Mouse (Mus musculus) urinary bladder, postnatal 14 days (tissue): Measurements from ENCODE around the gene Rab3il1.

ENCODE experiments used
- DNase-seq: peaks from one replicate; pipeline ENCODE4 v3.0.0; 2021; ENCODE audit warnings: low spot score

Gene Rab3il1

DNA sequence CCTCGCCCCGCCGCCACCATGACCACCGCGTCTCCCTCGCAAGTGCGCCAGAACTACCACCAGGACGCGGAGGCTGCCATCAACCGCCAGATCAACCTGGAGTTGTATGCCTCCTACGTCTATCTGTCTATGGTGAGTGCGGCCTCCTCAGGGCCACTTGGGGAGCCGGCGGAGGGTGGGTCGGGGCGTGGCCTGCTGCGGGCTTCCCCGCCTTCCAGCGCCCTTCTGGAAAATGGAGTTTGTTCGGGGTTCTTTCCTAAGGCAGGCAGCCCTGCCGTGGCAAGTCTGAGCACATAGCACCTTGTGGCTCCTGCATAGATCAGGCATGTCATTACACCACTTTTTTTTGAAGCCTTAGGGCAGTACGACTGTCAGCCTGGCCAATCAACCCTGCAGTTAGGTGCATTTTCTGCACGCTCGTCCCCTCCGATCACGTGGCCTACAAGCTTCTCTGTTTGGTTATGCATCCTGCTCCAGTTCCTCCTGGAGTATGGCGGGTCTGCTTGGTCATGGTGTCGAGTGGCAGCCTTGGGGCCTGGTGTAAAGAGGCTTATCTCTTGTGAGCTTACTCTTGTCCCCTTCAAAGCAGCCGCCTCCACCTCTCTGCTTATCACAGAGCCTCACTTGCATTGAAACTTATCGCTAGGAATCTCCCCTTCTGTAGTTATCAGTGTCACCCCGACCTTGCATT, 18.5 kb upstream of the Rab3il1 start:
- peak; percentile 81 for DNase-seq

DNA sequence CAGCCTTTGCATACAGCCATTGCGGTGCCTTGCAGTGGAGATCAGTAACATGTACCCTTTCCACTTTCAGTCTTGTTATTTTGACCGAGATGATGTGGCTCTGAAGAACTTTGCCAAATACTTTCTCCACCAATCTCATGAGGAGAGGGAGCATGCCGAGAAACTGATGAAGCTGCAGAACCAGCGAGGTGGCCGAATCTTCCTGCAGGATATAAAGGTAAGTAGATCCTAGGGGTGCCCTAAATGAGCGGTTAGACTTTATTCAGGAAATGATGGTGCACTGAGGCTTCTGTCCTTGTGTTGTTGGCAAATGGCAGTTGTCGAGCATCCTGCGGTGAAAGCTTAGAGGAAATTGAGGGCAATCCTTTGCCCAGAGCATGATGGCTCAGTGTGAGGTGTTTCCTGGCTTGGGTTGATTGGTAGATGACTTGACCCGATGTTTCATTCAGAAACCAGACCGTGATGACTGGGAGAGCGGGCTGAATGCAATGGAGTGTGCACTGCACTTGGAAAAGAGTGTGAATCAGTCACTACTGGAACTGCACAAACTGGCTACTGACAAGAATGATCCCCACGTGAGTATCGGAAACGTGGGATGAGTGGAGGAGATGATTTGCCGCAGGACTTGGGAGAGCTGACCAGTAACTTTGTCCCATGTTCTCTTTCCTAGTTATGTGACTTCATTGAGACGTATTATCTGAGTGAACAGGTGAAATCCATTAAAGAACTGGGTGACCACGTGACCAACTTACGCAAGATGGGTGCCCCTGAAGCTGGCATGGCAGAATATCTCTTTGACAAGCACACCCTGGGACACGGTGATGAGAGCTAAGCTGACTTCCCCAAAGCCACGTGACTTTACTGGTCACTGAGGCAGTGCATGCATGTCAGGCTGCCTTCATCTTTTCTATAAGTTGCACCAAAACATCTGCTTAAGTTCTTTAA, 17.1 kb upstream of the Rab3il1 start:
- DNase-seq, result no peak

DNA sequence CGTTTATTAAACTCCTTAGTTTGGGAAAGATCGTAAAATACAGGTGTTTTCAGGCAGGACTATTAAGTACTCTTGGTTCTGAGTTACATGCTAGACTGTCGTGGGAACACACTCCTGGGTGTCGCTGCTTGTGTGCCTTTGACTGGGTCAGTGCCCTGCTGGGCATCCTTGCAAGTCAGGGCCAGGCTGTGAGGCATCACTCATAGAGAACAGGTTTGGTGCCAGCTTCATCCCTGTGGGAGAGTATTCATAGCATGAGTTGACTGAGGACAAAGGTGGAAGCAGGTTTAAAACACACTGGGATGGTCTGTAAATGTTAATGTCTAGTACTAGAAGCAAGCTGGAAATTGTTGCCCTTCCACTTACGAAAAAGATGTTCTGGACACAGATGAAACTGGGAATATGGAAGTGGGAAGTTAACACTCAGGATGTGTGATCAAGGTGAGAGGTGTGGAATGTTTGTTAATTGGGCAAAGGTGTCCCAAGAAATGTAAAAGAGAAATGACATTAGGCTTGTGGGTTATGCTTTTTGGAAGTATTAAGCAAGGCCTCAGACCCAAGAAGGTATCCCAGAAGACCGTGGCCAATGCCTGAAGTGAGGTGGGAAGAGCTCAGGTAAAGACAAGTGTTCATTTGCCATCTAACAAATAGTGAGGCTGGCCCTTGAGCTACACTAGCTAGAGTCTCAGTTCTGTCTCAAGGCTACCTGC, 16.1 kb upstream of the Rab3il1 start:
- DNase-seq, result no peak

DNA sequence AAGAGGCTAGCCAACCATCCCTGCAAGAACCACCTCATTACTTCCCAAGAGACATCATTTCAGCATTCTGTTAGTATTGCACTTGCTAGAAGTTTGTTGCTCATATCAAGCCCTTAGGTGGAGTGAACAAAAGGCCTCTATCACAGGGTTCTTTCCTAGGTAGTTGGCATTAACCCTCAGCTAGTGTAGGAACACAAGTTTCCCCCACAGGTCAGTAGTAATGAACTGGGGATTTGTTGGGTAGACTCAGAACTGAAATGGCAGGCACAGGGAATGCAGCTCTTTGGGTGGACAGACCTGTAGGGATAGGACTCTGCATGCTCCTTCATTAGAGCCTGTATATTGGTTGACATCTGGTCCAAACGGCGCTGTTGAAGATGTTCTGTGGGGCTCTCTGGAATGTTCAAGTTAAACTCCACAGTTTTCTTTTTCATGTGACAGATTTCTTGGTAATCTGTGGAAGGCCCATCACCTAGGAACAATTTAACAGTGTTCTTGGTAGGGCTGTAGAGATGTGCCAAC, 15.5 kb upstream of the Rab3il1 start:
- no peak for DNase-seq

DNA sequence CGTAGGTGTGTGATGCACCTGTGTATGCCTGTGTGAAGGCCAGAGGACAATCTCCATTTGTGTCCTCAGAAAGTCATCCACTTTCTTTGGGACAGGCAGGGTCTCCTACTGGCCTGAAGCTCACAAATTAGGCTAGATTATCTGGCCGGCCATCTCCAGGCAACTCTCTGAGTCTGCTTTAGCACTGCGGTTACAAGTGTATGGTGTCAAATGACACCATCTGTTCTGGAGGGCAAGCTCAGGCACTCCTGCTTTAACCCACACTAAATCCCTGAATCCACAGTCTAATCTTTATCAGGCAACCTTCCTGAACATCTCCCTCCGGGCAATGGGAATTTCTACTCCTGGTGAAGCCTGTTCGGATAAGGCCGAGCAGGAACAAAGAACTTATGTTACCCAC, 14.3 kb upstream of the Rab3il1 start:
- no peak for DNase-seq

DNA sequence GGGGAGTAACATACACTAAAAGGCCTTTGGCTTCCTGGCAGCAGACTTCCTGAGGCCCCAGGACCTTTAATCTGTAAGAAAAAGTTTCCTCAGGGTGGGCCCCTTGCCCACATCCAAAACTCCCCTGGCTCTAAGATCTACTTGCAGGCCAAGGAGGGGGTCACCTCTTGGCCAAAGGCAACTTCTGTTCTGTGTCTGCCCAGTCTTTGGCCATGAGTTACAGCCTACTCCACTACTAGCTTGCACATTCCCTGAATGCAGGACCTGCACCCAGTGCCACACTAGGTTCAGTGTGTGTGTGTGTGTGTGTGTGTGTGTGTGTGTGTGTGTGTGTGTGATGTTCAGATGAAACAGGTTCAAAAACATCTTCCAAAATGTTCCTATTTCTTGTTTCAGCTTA, 13.9 kb upstream of the Rab3il1 start:
- no peak for DNase-seq

DNA sequence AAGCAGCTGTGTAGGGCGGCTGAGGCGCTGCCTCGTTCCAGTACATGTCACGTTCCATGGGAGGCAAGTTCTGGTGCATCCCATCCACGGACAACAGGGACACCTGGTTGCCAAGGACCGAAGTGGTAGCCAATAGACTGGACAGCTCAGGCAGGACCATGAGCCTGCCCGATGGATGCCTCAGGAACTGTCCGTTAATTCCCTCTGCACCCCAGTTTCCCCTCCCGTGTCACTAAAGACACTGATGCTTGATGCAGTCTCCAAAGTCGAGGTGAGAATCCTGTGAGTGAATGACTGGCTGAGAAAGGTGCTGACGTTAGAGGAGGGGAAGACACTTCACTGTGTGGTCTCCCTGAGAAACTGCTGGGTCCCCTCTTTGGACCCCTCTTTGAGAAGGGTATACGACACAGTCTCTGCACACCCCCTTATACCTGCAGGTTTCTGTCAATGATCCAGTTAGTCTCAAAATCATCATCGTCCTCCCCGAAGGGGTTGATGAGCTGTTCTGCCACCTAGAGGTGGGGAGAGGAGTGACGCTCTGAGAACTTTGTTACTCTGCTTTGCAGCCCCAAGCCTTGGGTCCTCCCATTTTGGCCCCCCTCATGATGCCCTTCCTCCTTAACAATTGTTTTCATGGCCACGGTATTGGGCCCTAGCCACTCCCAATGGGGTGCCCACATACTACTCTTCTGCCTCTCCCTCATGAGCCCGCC, 12.1 kb upstream of the Rab3il1 start:
- DNase-seq, result no peak

DNA sequence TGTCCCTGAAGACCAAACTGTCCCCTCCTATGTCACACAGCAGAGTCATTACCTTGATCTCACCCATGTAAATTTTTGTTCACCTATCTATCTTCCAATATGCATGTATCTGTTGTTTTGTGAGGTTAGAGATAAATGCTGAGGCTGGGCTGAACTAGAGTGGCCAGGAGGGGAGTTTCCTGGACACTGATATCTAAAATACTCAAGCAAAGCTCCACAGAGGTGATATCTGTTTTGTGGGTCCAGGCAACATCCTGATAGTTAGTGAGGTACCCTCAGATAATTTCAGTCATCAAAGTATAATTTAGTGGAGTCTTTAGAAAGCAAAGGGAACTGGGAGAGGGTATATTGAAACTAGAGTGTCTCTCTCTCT, 11.6 kb upstream of the Rab3il1 start:
- no peak for DNase-seq

DNA sequence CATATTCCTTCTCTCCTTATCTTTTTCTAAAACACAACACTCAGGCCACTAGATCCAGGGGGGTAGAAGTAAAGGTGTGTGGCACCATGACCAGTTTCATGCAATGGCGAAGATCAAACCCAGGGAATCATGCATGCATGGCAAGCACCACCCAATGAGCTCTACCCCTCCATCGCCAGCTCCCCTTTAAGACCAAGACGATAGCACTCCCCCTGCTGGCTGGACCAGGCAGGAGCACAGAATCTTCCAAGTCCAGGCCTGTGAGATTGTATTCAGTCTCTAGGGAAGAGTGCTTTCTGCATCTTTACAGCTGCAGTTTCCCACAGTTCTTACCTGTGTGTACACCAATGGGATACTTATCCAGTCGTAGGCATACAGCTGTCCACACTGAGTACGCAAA, 10.2 kb upstream of the Rab3il1 start:
- peak; percentile 81 for DNase-seq

DNA sequence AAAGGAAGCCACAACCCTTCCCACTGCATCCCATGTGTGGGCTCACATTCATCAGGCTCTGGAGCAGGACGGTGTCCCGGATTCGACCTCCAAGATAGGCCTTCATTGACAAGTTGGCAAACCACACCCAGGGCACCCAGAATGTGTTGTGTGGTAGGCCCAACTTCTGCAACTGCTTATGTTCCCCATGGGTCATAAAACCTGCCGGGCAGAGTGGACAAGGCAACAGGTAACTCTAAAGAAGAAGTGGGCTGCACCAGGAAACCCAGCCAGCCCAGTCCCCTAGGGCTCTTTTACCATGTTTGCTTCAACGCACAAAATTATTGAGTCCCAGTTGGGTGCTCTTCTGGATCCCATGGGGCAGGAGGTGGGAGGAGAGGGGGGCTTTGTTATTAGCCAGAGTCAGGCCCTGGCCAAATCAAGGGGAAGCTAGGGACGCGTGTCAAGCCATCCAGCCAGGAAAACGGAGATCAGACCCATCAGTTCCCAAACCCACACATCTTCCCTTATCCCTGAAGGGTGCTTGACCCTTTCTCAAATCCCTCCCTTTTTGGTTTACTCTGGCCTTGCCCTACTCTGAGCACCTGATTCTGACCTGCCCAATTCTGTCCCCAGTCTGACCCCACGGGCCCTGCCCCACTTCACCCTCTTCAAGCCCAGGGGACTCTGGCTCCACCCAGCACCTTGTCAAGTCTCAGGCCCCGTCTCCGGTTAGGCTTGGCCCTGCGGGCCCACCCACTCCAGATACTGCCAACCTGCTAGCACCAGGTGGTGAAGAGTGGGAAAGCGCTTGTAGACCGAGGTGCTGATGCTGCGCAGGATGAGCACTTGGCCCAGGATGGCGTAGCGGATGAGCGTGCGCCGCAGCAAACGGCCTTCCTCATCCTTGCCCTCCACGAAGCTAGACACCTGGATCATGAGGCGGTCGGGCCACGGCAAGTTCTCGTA, 9.2 kb upstream of the Rab3il1 start:
- no peak for DNase-seq

DNA sequence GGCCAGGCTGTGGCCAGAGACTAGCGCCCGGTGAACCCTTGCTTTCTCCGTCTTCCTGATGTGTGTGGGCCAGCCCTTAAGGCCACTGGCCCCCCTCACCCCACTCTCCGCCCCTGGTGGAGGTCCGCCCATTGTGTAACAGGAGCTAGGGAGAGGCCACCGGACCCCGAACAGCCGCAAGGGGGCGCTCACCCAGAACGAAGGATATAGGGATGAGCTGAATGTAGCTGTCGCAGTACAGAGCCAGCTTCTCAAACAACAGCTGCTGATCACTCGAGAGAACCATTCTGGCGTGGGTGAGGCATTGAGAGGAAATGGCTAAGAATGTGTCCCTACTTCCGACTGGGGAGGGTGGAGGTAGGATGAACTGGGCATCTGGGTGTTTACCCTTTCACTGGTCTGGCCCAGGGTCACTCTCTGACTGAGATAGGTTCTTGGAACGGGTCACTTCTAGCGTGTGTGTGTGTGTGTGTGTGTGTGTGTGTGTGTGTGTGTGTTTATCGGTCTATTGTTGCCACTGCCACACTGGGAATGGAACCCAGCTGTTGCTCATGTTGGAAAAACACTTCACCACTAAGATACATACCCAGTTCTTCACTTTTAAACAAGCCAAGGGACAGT, 8.3 kb upstream of the Rab3il1 start:
- peak; percentile 94 for DNase-seq

DNA sequence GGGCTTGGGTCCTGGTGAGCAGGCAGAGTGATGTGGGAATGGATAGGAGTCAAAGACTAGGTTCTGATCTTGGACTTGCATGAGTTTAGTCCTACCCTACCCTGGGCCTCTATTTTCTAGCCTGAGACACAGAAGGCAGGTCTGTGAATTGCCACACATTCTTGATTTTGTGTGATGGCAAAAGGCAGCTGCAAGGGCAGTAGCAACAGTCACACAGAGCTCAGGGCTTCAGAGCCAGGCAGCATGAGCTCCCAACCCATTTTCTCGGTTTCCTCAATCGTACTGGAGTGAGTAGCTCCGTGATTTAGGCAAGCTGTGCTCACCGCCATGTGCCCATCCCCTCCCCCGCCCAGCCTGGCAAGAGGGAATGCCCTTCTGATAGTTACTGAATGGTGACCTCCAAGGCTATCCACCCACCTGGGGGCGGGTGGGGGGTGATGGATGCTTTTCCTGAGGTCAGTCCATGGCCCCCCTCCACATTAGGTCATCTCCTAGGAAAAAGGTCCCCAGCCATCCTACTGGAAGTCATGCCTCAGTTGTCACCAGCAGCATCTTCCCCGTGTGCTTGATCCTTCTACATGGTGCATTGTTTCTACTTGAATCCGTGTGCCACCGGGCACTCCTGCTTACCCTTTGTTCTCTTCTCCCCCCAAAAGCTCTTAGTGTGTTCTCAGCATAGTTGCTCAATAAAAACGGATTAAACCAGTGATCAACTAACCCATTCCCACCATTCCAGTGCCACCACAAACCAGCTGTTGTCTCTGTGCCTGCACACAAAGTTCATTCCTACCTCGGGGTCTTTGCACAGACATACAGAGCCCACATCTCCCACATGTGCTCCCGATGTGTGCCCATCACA, 4.0 kb upstream of the Rab3il1 start:
- no peak for DNase-seq

DNA sequence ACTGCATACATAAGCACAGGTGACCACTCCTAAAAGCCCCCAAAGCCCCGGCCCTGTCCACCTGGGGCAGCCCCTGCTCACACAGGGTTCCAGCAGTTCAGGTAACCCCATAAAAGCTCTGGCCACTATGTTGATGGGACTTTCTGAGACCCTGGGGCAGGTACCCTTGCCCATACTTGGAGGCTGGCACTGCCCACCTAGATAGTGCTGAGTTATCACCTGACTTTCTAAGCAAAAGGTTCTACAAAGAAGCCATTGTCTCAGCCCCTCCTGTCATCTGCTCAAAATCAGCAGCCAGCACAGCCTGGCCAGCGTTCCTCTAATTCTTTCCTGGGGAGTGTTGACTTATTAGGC, 3.4 kb upstream of the Rab3il1 start:
- no peak for DNase-seq

DNA sequence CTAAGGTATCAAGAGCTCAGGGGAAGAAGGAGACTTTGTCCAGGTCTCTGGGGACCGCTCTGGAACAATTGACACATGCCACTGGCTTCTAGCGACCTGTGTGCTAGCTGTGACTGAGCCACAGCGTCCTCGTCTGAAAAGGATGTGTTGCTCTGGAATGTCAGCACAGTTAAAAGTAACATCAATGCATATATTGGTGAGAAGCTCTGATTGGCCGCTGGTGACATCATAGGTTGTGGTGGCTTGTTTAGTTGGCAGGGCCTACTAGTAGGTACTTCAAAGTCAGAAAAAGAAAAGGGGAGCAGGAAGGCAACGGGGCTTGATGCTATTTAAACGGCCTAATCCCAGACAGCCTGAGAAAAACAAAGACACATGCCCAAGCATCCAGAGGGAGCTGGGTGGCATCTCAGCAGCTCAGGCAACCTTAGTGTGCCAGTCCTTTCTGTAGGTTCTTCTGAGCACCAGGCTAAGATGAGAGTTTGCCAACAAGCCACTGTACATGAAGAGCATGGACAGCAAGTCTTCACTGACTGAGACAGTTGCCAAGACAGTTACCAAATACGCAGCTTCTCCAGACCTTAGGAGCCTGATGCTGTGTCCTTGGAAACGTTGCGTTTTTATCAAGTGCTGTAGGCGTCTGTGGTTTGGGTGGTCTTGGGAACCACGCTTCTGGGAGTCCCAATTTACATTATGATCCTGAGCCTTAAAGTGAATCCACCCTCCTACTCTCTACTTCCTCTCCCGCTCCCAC, 2.6 kb upstream of the Rab3il1 start:
- no peak for DNase-seq

DNA sequence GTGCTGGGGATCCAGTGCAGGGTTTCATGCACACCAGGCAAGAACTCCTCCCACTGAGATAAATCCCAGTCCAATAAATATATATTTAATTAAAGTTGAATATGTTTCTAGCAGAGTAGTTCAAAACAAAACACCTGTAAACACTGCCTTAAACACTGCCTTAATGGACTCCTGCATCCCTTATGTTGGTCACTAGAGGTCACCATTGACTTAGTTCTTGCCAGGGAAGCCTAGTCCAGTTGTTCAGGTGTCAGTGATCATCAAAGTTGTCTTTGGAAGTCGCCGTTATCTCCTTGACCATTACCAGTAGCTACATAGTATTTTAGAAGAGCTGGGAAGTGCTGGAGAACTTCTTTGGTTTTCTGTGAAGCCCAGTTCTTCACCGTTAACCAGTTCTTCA, 1.1 kb upstream of the Rab3il1 start:
- no peak for DNase-seq

DNA sequence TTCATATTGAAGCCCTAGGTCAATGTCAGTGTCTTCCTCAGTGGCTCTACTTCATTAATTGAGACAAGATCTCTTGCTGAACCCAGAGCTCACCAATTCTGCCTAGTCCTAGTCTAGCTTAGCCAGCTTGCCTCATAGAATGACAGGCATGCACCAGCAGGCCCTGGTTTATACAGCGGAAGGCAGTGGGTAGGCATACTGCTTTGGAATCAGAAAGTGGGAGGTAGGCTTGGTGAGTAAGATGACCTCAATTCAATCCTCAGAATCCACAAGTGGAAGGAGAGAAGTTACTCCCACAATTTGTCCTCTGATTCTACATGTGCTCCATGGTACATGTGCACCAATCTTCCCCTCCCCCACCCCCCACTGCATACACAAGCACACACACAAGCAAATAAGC, 2.2 kb downstream of the Rab3il1 start:
- no peak for DNase-seq

DNA sequence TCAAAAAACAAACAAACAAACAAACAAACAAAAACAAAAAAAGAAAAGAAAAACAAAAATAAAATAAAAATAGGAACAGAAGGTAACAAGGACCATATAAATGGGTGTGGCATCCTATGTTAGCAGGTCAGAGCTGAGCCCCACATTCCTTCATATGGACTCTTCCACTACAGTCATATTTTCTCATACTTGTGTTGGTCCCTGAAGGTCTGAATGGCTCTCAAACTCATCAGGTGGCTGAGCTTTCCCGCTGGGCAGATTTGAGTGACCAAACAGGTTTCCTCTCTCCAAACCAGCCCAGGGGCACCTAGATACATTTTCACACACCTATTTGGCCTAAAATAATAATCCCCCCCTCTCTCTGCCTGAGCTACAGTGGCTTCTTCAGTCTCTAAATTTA, 9.9 kb downstream of the Rab3il1 start:
- no peak for DNase-seq

DNA sequence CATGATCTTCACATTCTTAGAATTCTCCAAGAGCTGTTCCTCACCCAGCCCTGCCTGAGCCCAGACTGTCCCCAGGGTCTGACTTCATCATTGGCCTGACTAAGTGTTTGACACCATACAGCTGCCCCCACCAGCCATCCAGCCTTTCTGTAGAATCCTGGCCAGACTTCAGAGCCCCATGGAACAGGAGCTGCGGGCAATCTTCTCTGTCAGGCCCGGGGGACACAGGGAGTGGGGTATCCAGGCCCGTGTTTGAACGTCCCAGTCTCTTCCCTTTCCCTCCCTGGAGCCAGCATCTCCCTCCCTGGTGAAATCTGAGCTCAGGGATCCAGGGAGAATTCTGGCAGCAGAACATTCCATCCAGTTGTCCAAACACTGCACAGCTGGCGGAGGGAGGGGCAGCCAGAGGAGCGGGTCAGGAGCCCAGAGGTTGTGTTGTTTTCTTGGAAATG, 11.4 kb downstream of the Rab3il1 start:
- peak; percentile 71 for DNase-seq

DNA sequence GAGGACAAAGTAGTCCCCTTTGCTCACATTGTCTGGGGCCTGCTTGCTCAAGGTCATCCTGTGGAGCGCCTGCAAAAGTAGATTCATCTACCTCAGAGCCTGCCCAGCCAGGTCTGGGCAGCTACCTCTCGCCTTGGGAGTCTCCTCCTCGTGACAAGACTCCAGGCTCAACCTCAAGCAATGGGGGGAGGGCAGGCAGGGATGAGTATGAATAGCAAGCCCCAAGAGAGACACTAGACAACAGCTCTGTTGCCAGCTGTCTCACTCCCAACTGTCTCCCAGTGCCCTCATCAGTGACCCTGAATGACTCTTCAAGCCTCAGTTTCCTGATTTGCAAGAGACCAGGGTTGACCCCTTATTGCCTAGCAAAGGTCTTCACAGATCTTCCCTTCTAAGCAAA, 11.9 kb downstream of the Rab3il1 start:
- no peak for DNase-seq
